Mouse (Mus musculus): ENCODE results near the gene Ebf1.

- no peak for TF ChIP-seq GATA1 (IDR thresholded peaks at IDR 0.05; ENCODE audit: borderline replicate concordance, low read length)
- no peak for TF ChIP-seq FLI1 (IDR thresholded peaks at IDR 0.05; ENCODE audit: low read length)
Measured at GRCm38 (mm10) chr11:44728271-44728670, 111.2 kb downstream of the Ebf1 start.
